Mouse (Mus musculus) thymus, adult 2 months (tissue): ENCODE results near the gene Cxcl14.
A peak's percentile ranks its signal among the peaks of the same experiment; 100 is the strongest.

Experiments used
- CTCF ChIP-seq: fragments of 200-500 bp; IDR thresholded peaks from 2 replicates; pipeline ENCODE4 v1.5.1; 2012; ENCODE audit warnings: mild to moderate bottlenecking, control low read depth, low read length, moderate library complexity, borderline replicate concordance; ENCODE audit not compliant: control insufficient read depth, poor library complexity, insufficient read depth; ENCODE audit errors: extremely low read depth
- POLR2A ChIP-seq: fragments of 200-500 bp; IDR thresholded peaks from 2 replicates; pipeline ENCODE4 v1.6.1; 2012; ENCODE audit warnings: mild to moderate bottlenecking, low read length, control low read depth, moderate library complexity; ENCODE audit not compliant: control insufficient read depth, poor library complexity, insufficient read depth; ENCODE audit errors: extremely low read depth

- 0 out of 2 replicates have a peak, but pooled peaks have one; percentile 31 for TF ChIP-seq CTCF
- TF ChIP-seq POLR2A = no peak
Observed at GRCm38 (mm10) chr13:56267396-56267795, 29.0 kb downstream of the Cxcl14 start.
